In the genomic region with DNA sequence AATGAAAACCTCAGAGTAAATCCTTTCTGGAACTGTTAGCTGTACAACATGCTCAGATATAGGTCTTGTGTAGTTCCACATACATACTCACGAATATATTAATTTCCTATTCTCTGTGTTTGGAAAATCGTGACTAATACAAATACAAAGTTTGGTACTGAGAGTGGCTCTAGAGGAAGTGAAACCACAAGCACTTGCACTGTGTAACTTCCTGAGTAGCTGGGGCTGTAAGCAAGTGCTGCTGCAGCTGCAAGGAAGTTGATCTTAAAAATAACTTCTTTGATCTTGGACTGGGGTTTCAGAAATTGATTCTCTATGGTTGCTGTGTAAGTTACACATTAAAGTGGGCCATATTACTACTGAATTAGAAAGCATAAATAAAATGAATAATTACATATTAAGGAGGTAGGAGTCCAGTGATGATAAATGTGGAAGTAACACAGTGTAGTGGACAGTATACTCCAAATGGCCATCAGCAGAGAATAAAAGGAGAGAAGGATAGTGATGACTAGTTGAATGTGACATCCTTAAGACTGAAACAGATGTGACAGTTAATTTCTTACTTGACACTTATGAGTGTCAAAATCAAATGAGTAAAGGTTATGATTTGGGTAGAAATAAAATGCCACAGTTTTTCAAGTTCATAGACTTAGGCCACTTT, we compare ENCODE assay signal across 14 mouse cellular contexts.
DNase-seq lines count a peak whose midpoint lies in the region; ATAC-seq and TF ChIP-seq lines count a peak whose summit lies in the region.
"Had no signal": no experiment of that assay in that cellular context is flagged by ENCODE, and none has a peak within 500 bp of the region (broad histone marks: within the 10 kb centered on the region; RNA-seq: fewer than 3 reads in every experiment).

No protein-coding gene starts in this region.

- dilution Hi-C loops in CH12.LX (cut with MboI; ENCODE audit: extremely low pct_ligation_motif_present, extremely low pct_unique_long_range_greater_than_20kb, low sequenced_read_pairs), result no loop called here

- no peak overlapping the region for H3K4me3 ChIP-seq in kidney, embryonic 15.5 days (replicated peaks)
- H3K4me3 ChIP-seq in CH12.LX (replicated peaks in 1 of 3; ENCODE audit: low read depth in 2 of 3, low read length in 2 of 3, poor library complexity in 1 of 3), result no peak overlapping the region
- H3K4me3 ChIP-seq: erythroblast, embryonic 14.5 days had no signal

- no peak overlapping the region for H3K9ac ChIP-seq in kidney, embryonic 15.5 days
- H3K9ac ChIP-seq in CH12.LX (ENCODE audit: insufficient read depth, low read depth), result no peak overlapping the region
- H3K9ac ChIP-seq: liver, embryonic 14.5 days had no signal

- no peaks in the 10 kb centered on the region for H3K27me3 ChIP-seq in kidney, embryonic 15.5 days
- no peaks in the 10 kb centered on the region for H3K27me3 ChIP-seq in CH12.LX (replicated peaks)

- no peaks in the 10 kb centered on the region for H3K4me1 ChIP-seq in kidney, embryonic 15.5 days
- H3K4me1 ChIP-seq in CH12.LX (ENCODE audit: control insufficient read depth in 1 of 2, insufficient read depth in 2 of 2), result peaks cover 0 to 5% of the 10 kb centered on the region in 2 experiments; a peak in 1 of 4 replicates

- TF ChIP-seq POLR2A in CH12.LX (IDR thresholded peaks at IDR 0.05; ENCODE audit: low read depth, low read length), result no peak

- intact Hi-C loops in left cerebral cortex, postnatal 4 days (cut with DNase I), result no loop called here

- WGBS in kidney, embryonic 15.5 days, result 79% methylated on average over 2 of the region's 2 CpGs

- no peak for ATAC-seq in kidney, embryonic 15.5 days (replicated peaks; ENCODE audit: low FRiP score)

- in situ Hi-C loops in CH12.LX (cut with MboI; ENCODE audit: low pct_ligation_motif_present, low pct_unique_long_range_greater_than_20kb, low sequenced_read_pairs), result no loop called here

- no peak; the same call in 1 of the 2 replicates for TF ChIP-seq RAD21 in CH12.LX (IDR thresholded peaks at IDR 0.05; ENCODE audit: low read depth, low read length)

- peak; percentile 1 for DNase-seq in kidney, postnatal 14 days
- DNase-seq in A20 (ENCODE audit: low read depth, low spot score) (peak; percentile 76), CH12.LX (ENCODE audit: extremely low read depth) (peak; percentile 72)
- peak; percentile 54 for DNase-seq in lung, postnatal 25 days (ENCODE audit: low spot score)
- DNase-seq in left cerebral cortex, postnatal 4 days, result no peak
- DNase-seq in adrenal gland, adult 2 months, result no peak
- DNase-seq: cerebellum, postnatal 14 days; gastrocnemius, postnatal 10 days; layer of hippocampus, postnatal 36 days; retina, postnatal 1 day had no signal

- no peaks in the 10 kb centered on the region for H3K9me3 ChIP-seq in kidney, embryonic 15.5 days (replicated peaks)
- H3K9me3 ChIP-seq in CH12.LX (replicated peaks; ENCODE audit: low read length), result no peaks in the 10 kb centered on the region

- TF ChIP-seq CTCF in CH12.LX (conservative IDR thresholded peaks at IDR 0.05 in 1 of 2, IDR thresholded peaks at IDR 0.05 in 1 of 2; ENCODE audit: low read depth in 2 of 2, low read length in 2 of 2), result no peak

- no peak overlapping the region for H3K4me2 ChIP-seq in kidney, embryonic 15.5 days
- H3K4me2 ChIP-seq in CH12.LX (ENCODE audit: insufficient read depth, low read depth, poor library complexity, severe bottlenecking), result no peak overlapping the region

- H3K79me2 ChIP-seq in CH12.LX (replicated peaks; ENCODE audit: control insufficient read depth, extremely low read depth, insufficient read depth, poor library complexity, severe bottlenecking), result no peaks in the 10 kb centered on the region

- H3K36me3 ChIP-seq in kidney, embryonic 15.5 days, result no peaks in the 10 kb centered on the region
- H3K36me3 ChIP-seq in CH12.LX (replicated peaks in 1 of 2; ENCODE audit: control insufficient read depth in 1 of 2, insufficient read depth in 1 of 2, low read length in 1 of 2), result no peaks in the 10 kb centered on the region

- TF ChIP-seq EP300 in CH12.LX (IDR thresholded peaks at IDR 0.05; ENCODE audit: low read length), result peak; percentile 98

- no peak overlapping the region for H3K27ac ChIP-seq in kidney, embryonic 15.5 days
- no peak overlapping the region for H3K27ac ChIP-seq in CH12.LX (ENCODE audit: insufficient read depth, low read depth)
- H3K27ac ChIP-seq: liver, embryonic 14.5 days; stomach, postnatal 0 days had no signal

TF ChIP-seq in CH12.LX, 34 proteins besides CTCF, POLR2A, EP300 and RAD21:
- TF ChIP-seq ETS1 (conservative IDR thresholded peaks at IDR 0.05; ENCODE audit: low read depth, low read length) (peak; percentile 68), ZKSCAN1 (IDR thresholded peaks at IDR 0.05; ENCODE audit: borderline replicate concordance, low read depth, low read length) (no peak), BHLHE40 (IDR thresholded peaks at IDR 0.05; ENCODE audit: low read depth, low read length) (peak; percentile 89), TCF12 (IDR thresholded peaks at IDR 0.05; ENCODE audit: low read depth, low read length) (peak; percentile 90), JUND (conservative IDR thresholded peaks at IDR 0.05; ENCODE audit: low read depth, low read length) (peak; percentile 79; the same call in 1 of the 2 replicates), ZNF384 (IDR thresholded peaks at IDR 0.05; ENCODE audit: low read depth, low read length) (no peak), MAX (IDR thresholded peaks at IDR 0.05; ENCODE audit: low read length) (peak; percentile 34; the same call in 1 of the 2 replicates), CHD2 (IDR thresholded peaks at IDR 0.05; ENCODE audit: low read length) (peak; percentile 61), IRF4 (IDR thresholded peaks at IDR 0.05; ENCODE audit: low read depth, low read length) (peak; percentile 97), RCOR1 (conservative IDR thresholded peaks at IDR 0.05; ENCODE audit: low read depth, low read length) (peak; percentile 81), MEF2A (IDR thresholded peaks at IDR 0.05; ENCODE audit: borderline replicate concordance, low read depth, low read length) (peak; percentile 86), JUN (IDR thresholded peaks at IDR 0.05; ENCODE audit: insufficient read depth, low read depth, low read length) (peak; percentile 81), TBP (conservative IDR thresholded peaks at IDR 0.05; ENCODE audit: low read depth, low read length) (no peak)

Comparison
In these comparisons a context has a peak if more than half of its experiments do, and no peak if none do; other contexts are left out.
1. DNase-seq: peak in kidney, postnatal 14 days (single experiment), A20 (single experiment), CH12.LX (single experiment) and lung, postnatal 25 days (single experiment); none in left cerebral cortex, postnatal 4 days (single experiment) and adrenal gland, adult 2 months (single experiment).